Mouse (Mus musculus) macrophage (primary cell): ENCODE data around the gene Zic5. TPM values are rescaled to one million over a fixed set of nuclear protein-coding genes. Genes with fewer than 3 reads are reported as not detected.

ENCODE experiments used
- H3K27ac ChIP-seq: fragments of 350-480 bp; formaldehyde crosslinking; 2 replicates; pipeline ENCODE4 v1.9.0; 2021
- H3K36me3 ChIP-seq: fragments of 350-480 bp; formaldehyde crosslinking; 2 replicates; pipeline ENCODE4 v1.9.0; 2021; ENCODE audit errors: inconsistent target
- H3K4me3 ChIP-seq: fragments of 350-480 bp; formaldehyde crosslinking; 2 replicates; pipeline ENCODE4 v1.9.0; 2021; ENCODE audit errors: inconsistent target
- H3K79me2 ChIP-seq: fragments of 350-480 bp; formaldehyde crosslinking; 2 replicates; pipeline ENCODE4 v1.9.0; 2021; ENCODE audit errors: inconsistent target
- WGBS: methylation state at CpG from one replicate; pipeline ENCODE4 v1.1.7; 2026; ENCODE audit warnings: inconsistent platforms; ENCODE audit not compliant: missing documents; 5-methylcytosine and 5-hydroxymethylcytosine counted together
- polyA plus RNA-seq: library from polyadenylated mRNA; stranded (reverse); fragments of 250-400 nt; gene quantifications from 3 replicates; pipeline ENCODE4 v1.2.4, GENCODE M21; 2018; ENCODE audit warnings: inconsistent platforms

Zic5 gene
- polyA plus RNA-seq, 1 experiment from 2014 or later = not detected

DNA sequence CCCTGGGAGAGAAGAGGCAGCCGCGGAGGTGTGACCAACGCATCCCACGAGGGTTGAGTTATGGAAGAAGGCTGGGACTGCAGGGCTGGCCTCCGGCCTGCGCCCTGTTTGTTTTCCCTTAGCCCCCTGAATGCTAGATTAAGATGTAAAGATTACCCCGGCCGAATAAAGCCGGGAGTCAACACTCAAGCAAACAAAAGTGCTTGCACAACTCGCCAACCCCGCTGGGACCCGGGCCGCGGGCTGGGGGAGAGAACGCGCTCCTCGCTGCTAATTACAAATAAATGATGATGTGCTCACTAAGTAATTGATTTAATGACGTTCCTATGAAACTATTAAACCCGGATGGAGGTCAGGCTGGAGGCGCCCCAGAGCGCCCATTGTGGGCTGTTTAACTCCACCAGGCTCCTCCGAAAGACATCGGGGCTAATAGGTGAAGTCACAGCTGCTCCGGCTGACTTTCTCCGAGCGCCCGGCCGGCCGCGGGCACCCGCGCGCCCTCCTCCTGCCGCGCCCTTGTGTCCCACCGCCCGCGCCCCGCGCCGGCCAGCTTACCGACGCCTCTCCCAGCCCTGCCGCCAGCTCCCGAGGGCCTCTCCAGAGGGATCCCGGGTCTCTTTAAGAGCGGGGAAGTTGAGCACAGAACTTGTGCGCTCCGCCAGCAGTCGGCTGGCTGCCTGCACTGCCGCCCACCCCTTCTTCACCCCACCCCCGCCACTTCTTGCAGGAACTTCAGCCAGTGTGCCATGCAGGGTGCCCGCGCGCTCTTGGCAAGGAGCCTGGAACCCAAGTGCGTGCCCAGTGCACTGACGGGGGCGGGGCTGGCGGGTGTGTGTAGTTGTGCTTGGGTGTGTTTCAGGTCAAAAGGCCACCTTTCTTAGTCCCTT lies 14.7 kb downstream of the Zic5 start, which contains the start of gene Gm5089:
Gm5089 (minus strand) TSS at position 620 of the 887 bp plus-strand sequence.
- H3K27ac ChIP-seq = no peak within 1 kb of the TSS
- H3K36me3 ChIP-seq = no peaks in the 10 kb centered on the region
- no peaks in the 10 kb centered on the region for H3K79me2 ChIP-seq
- H3K4me3 ChIP-seq = no peak within 1 kb of the TSS
- 2% methylated on average over 58 of the region's 59 CpGs for WGBS

DNA sequence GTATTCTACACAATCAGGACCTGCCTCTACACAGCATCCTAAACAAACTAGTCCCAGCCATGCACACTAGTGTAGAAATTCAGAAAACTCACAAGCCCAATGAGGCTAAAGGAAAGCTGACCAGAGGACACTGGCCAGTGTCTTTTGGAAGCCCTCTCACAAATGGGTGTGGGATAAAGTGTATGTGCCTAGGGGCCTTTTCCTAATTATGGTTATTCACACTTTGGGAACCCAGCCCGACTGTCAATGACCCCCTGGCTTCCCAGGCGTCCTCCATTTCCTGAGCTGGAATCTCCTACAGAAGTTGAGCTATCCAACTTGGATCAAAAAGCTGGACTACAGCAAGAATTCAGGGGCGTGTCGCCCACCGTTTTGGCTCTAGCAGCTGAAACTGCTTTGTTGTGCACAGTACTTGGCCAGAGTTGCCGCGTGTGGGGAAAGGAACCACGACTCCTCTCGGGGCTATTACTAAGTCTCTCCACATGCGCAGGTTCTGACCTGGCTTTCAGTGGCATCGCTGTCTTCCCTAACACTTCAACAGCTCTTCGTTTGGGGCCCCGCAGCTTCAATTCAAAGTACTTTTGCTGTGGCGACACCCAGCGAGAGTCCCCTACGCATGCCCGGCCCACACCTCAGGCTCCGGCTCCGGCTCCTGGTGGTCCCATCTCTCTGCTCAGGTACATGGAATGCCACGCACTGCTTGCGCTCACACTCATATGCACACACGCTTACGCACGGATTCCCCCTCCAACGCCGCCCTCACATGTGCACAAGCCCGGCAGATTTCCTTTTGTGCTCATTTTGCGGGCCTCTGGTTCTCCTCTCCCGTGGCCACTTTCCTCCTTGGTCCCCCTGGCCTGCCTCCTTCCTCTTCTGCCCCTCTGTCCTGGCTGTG lies 15.6 kb downstream of the Zic5 start:
- Histone ChIP-seq H3K4me3 (no peak overlapping the region), H3K36me3 (no peaks in the 10 kb centered on the region), H3K79me2 (no peaks in the 10 kb centered on the region), H3K27ac (no peak overlapping the region)
- 23% methylated on average over 29 of the region's 29 CpGs for WGBS

DNA sequence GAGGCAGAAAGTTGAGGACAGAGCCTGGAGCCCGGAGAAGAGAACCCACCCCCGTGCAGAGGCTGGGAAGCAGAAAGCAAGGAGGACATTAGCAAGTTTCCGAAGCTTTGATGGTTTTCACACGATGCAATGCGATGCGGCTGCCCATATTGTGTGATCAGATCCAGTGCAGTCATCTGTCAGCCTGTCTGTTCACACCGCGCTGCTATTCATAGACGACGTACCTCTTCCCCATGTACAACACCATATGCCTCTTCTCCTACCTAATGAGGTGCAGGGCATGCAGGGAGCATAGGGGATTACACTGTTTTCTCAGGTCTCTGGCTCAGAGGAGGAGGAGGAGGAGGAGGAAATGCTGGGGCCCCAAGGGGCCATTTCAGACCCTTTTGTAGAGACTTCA lies 28.6 kb downstream of the Zic5 start:
- 88% methylated on average over 9 of the region's 10 CpGs for WGBS

DNA sequence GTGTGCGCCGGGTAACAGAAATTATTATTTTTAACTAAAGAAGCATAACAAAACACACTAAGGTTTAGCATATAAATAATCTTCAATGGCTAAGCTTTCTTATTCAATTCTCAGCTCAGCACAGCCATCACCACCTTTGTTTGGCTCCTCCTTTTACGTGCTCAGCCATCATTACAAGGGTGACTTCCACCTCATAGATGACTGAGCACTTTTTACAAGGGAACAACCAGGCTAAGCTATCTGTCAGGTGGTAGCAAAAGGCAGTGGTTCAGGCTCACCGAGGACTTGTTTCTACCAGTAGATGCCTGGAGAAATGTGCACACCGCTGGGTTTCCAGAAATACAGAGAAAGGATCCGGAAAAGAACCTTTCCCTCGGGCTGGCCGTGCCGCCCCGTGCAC lies 31.4 kb downstream of the Zic5 start:
- Histone ChIP-seq H3K27ac (no peak overlapping the region), H3K4me3 (no peak overlapping the region), H3K79me2 (no peaks in the 10 kb centered on the region), H3K36me3 (no peaks in the 10 kb centered on the region)
- WGBS = 84% methylated on average over 10 of the region's 10 CpGs

More for the DNA sequence above, 28.6 kb downstream of the Zic5 start:
- Histone ChIP-seq H3K27ac (no peak overlapping the region), H3K79me2 (no peaks in the 10 kb centered on the region), H3K4me3 (no peak overlapping the region), H3K36me3 (no peaks in the 10 kb centered on the region)

DNA sequence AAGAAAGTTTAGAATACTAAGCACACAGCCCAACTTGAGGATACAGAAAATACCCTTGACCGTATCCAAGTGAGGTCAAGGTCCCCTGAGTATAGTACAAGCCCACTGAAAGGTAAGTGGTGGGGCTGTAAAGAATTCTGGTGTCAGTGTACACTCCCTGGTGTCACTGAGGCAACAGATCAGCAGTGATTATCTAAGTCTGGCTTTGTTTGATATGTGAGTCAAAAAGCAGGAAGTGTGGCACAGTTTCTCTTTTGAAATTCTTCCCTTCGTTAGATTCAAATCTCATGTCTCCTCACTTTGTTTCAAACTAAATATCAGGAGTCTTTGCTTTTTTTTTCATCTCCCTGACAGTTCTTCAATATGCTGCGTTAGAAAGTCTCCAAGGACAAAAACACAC lies 32.9 kb downstream of the Zic5 start:
- Histone ChIP-seq H3K27ac (no peak overlapping the region), H3K4me3 (no peak overlapping the region), H3K36me3 (no peaks in the 10 kb centered on the region), H3K79me2 (no peaks in the 10 kb centered on the region)
- 59% methylated on average over 3 of the region's 3 CpGs for WGBS

DNA sequence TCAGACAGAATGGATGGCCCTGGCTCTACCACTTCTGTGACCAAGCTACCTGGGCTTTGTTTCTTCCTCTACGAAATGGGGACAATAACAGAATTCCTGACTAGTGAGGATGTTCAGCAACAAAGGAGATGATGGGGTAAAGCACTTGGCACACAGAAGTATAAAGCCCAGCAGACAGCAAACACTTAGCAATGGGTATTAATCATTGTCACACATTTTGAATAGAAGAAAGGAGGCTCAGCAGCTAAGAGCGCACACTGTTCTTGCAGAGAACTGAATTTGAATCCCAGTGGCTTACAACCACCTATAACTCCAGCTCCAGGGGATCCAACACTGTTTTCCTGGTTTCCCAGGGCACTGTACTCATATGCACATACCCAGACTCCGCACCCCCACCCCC lies 37.8 kb downstream of the Zic5 start:
- H3K4me3 ChIP-seq = no peak overlapping the region
- no peaks in the 10 kb centered on the region for H3K36me3 ChIP-seq
- no peaks in the 10 kb centered on the region for H3K79me2 ChIP-seq
- 85% methylated on average over 3 of the region's 3 CpGs for whole genome bisulfite sequencing
- no peak overlapping the region for H3K27ac ChIP-seq

DNA sequence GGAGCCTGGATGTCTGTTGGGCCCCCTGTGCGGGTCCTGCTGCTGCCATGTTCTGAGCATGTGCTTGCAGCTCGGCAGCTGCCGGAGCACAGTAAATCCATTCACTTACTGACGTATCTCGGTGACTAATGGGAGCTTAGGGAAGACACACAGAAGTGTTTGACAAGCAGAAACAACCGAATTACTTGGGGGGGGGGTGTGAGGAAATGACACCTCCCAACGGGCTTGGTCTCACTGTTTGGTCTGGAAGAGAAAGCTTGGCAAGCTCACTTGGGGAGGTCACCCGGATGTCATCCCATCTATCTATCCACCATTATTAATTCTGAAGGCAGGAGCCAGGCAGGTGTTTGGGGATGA lies 38.3 kb downstream of the Zic5 start:
- no peaks in the 10 kb centered on the region for H3K36me3 ChIP-seq
- WGBS = 83% methylated on average over 8 of the region's 8 CpGs

DNA sequence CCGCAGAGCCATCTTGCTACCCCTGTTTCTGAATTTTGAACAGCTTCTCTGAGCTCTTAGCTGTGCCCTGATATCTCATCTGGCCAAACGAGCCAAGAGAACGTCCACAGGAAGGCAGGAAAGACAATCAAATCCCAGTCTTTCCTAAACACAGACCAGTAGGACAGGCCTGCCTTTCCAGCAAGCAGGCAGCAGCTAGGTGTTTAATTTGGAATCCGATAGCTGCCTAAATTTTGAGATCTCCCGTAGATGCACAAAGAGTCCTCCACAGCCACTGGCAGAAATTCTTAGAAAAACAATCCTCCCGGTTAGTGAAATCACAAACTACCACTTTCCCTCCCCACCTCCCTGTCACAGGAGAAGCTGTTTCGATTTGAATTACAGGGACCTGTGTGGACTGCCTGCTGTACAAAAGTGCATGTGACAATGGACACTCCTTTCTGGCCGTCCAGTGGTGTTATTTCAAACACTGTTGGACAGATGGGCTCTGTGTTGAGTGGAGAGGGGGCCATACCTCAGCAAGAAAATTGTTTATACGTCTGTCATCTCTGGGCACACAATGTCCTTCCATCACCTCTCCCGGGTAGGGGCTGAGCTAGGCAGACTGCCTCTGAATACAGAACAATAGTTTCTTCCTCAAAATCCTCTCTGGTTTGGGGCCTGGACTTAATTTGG lies 38.8 kb downstream of the Zic5 start:
- WGBS = 79% methylated on average over 10 of the region's 10 CpGs
- Histone ChIP-seq H3K27ac (no peak overlapping the region), H3K36me3 (no peaks in the 10 kb centered on the region), H3K79me2 (no peaks in the 10 kb centered on the region), H3K4me3 (no peak overlapping the region)

More for the DNA sequence above, 38.3 kb downstream of the Zic5 start:
- Histone ChIP-seq H3K4me3 (no peak overlapping the region), H3K27ac (no peak overlapping the region), H3K79me2 (no peaks in the 10 kb centered on the region)

DNA sequence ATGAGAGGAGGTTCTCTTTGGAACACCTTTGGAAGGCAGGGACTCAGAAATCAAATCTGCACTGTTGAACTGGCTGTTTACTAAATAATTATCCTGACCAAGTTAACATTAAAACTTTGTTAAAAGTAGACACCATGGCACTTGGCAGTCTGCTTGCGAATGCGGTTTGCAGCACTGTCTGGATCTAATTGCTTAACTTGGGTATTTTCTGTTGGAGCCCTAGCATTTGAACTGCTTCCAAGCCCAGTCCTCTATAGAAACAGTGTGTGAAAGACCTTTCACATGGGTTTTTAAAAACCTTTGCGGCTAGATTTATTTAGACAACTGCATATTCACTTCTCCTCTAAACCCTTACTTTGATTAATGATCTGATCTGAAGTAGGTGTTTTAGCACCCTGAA lies 41.0 kb downstream of the Zic5 start:
- H3K79me2 ChIP-seq = no peaks in the 10 kb centered on the region
- no peak overlapping the region for H3K27ac ChIP-seq
- no peak overlapping the region for H3K4me3 ChIP-seq
- no peaks in the 10 kb centered on the region for H3K36me3 ChIP-seq
- WGBS = 93% methylated on average over 3 of the region's 3 CpGs

DNA sequence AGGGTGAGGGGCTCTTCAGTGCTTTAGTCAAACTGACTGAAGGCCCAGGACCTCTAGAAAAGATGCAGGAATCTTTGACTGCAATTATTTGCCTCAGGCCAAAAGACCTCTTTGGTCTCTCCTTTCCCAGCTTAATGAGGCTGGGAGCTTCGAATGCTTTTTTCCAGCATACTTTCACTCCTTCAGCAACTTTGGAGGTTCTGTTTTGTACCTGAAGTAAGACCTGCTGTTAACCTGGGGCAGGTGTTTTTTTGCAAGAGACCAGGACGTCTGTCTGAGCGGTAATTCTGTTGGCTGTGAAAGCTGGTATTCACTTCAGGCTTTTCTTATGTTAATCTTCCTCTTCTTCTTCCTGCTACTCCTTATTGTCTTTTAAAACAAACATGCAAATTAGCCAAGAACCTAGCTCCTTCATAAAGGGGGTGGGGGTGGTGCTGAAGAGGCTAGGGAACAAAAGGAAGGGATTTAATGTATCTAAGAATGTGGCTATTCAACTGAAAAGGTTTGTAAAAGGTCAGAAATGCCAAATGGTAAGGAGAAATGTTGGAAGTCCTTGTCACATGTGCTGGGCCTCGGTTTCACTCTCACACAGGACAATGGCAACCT lies 49.2 kb downstream of the Zic5 start:
- Histone ChIP-seq H3K36me3 (no peaks in the 10 kb centered on the region), H3K27ac (no peak overlapping the region), H3K79me2 (no peaks in the 10 kb centered on the region), H3K4me3 (no peak overlapping the region)
- WGBS = 78% methylated on average over 4 of the region's 4 CpGs

DNA sequence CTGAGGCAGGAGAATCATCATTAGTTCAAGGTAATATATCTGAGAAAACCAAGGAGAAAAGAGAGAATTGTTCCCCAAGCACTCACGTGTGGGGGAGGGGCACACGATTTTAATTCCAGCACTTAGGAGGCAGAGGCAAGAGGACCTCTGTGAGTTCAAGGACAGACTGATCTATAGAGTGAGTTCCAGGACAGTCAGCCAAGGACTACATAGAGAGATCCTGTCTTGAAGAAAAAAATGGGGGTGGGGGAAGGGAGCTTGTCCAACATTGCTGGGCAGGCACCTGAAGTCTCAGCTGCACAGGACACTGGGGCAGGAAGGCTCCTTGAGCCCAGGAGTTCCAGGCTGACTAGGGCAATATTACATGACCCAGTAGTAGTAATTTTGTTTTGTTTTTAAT lies 50.7 kb downstream of the Zic5 start:
- 80% methylated on average over 1 of the region's 2 CpGs for WGBS
- no peaks in the 10 kb centered on the region for H3K36me3 ChIP-seq
- H3K4me3 ChIP-seq = no peak overlapping the region
- no peaks in the 10 kb centered on the region for H3K79me2 ChIP-seq
- H3K27ac ChIP-seq = no peak overlapping the region

DNA sequence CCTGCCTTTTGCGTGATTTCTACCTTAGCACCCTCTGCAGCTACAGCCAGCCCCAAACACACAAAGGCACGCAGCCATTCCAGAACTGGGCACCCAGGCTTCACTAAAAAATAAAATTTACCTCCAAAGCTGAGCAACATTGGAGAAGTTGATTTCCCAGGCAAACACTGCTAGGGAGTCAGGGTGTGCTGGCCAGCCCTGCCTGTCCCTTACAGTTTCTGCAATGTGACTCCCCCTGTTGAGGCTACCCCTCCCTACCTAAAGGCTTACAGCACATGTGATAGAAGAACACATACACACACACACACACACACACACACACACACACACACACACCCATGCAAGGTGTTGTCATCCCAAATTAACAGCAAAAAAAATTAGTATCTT lies 51.9 kb downstream of the Zic5 start:
- no peak overlapping the region for H3K27ac ChIP-seq
- H3K36me3 ChIP-seq = no peaks in the 10 kb centered on the region
- H3K79me2 ChIP-seq = no peaks in the 10 kb centered on the region
- WGBS = 88% methylated on average over 2 of the region's 2 CpGs
- H3K4me3 ChIP-seq = no peak overlapping the region

DNA sequence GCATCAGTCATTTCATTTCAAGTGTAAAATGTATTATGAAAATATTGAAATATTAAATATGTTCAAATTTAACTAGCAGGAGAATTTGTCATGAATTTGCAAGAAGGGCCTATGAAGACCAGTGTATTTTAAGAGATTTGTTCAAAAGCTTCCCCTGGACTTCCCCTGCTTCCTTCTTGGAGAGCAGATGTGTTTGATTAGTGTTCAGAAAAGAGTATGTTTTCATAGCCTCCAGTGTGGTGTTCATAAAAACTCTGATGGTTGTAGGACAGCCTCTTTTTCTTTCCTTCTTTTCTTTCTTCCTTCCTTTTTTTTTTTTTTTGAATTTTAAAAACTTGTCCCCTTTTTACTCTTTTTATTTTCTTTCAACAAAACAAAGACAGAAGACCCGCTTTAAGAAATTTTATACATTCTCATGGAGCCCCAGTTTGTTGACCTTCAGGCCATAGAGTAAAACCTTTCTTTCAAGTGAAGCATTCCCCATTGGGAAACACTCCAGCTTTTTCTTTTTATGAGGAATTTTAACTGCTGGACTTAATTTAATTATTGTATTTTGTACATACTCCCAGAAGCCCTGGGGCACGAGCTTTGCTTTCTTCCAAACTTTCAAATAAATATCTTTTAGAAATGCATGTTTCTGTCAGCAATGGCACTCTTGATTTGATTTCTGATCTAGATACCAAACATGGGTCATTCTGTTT lies 52.5 kb downstream of the Zic5 start:
- Histone ChIP-seq H3K4me3 (no peak overlapping the region), H3K36me3 (no peaks in the 10 kb centered on the region), H3K79me2 (no peaks in the 10 kb centered on the region), H3K27ac (no peak overlapping the region)
- WGBS = 91% methylated on average over 2 of the region's 2 CpGs
